Mouse (Mus musculus): ENCODE measurements around the gene Tmem88. TPM values are rescaled to one million over a fixed set of nuclear protein-coding genes. Genes with fewer than 3 reads are reported as not detected.

Gene Tmem88
- polyA plus RNA-seq, 1 experiment from 2014 or later: 39.1 TPM

DNA sequence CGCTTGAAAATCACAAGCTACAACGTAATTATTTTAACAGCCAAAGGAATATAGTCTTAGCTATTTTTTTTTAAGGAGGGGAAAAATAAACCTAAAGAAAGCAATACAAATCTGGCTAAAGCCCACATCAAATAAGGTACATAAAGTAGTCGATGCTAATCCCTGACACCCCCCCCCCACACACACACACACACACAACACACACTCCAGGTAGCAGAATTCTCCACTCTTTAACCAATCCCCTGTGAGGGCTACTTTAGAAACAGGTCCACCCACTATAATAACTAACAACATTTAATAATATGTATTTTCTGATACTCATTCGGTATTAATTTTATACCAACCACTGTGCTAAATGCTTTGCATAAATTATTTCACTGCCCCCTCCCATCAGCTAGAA, 18.5 kb upstream of the Tmem88 start:
- Histone ChIP-seq H3K27me3 (ENCODE audit: insufficient read depth, low read length) (peaks cover 7% of the 10 kb centered on the region), H3K36me3 (ENCODE audit: insufficient read depth) (peaks cover 16% of the 10 kb centered on the region), H3K27ac (ENCODE audit: low read depth) (peak overlapping the region; percentile 99), H3K9ac (peak overlapping the region; percentile 43), H3K4me2 (peak overlapping the region; percentile 97), H3K4me1 (ENCODE audit: insufficient read depth) (peaks cover 30% of the 10 kb centered on the region), H3K9me3 (ENCODE audit: low read depth, low read length) (no peaks in the 10 kb centered on the region), H3K4me3 (ENCODE audit: low read depth, low read length) (peak overlapping the region; percentile 71)
- DNase-seq (no peak), ATAC-seq (ENCODE audit: insufficient read depth) (no peak)
- WGBS: 0% methylated on average over 4 of the region's 4 CpGs
- TF ChIP-seq CTCF (IDR thresholded peaks at IDR 0.05; ENCODE audit: low read depth): no peak

DNA sequence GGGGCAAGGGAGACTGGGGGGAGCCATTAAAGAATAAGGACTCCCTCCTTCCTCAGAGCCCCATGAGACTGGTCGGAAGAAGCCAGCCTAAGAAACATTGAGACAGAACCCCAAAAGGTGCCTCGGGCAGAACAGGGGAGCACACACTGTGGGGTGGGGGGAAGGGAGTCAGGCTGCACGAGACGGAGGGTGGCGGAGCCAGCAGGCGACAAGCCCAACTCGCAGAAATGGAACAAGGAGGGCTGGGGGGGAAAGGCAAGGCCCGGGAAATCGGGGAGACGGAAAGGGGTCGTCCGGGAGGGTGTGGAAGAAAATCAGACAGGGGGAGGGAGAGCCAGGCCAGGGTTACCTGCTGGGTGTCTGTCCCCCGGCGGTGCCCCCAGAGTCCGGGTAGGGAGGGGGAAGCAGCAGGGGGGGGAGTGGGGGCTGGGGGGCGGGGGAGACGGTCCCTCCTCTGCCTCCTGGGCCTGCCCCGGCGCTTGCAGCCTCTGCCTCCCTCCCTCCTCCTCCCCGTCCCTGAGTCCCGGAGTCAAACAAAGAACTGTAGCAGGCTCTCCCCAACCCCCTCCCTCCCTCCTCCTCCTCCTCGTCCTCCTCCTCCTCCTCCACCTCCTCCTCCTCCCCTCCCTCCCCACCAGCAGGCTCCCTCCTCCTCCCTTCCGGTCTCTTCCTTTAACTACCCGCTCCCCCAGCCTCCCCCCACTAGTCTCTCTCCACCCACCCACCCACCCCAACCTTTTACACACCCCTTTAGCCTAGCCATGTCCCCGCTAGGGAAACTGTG, 17.8 kb upstream of the Tmem88 start:
- Histone ChIP-seq H3K27ac (ENCODE audit: low read depth) (peak overlapping the region; percentile 99), H3K4me2 (peak overlapping the region; percentile 97), H3K27me3 (ENCODE audit: insufficient read depth, low read length) (0 out of 2 replicates have a peak, but pooled peaks cover under 1% of the 10 kb centered on the region), H3K4me3 (ENCODE audit: low read depth, low read length) (peak overlapping the region; percentile 71), H3K4me1 (ENCODE audit: insufficient read depth) (peaks cover 30% of the 10 kb centered on the region), H3K9me3 (ENCODE audit: low read depth, low read length) (no peaks in the 10 kb centered on the region), H3K36me3 (ENCODE audit: insufficient read depth) (peaks cover 16% of the 10 kb centered on the region), H3K9ac (peak overlapping the region; percentile 93)
- no peak for ATAC-seq (ENCODE audit: insufficient read depth)
- DNase-seq: peak; percentile 72
- TF ChIP-seq CTCF (IDR thresholded peaks at IDR 0.05; ENCODE audit: low read depth): no peak
- under 1% methylated on average over 17 of the region's 25 CpGs for WGBS

DNA sequence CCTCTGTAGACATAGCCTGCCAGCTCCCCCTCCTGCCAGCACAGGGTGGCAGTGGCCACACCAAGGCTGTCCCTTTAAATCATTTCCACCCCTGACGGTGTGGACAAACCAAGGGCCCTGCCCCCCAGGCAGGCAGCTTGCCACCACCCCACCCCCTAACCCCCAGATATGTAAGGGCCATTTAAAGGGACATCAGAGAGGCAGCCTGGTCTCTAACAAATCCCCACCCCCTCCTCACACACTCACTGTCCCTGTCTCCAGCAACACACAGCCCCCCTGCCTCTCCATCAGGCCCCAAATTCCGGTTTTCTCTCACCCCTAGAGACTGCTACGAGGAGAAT, 17.3 kb upstream of the Tmem88 start:
- Histone ChIP-seq H3K27ac (ENCODE audit: low read depth) (peak overlapping the region; percentile 99), H3K9ac (peak overlapping the region; percentile 93), H3K9me3 (ENCODE audit: low read depth, low read length) (no peaks in the 10 kb centered on the region), H3K36me3 (ENCODE audit: insufficient read depth) (peaks cover 16% of the 10 kb centered on the region), H3K4me3 (ENCODE audit: low read depth, low read length) (peak overlapping the region; percentile 71), H3K4me1 (ENCODE audit: insufficient read depth) (peaks cover 30% of the 10 kb centered on the region), H3K27me3 (ENCODE audit: insufficient read depth, low read length) (no peaks in the 10 kb centered on the region), H3K4me2 (peak overlapping the region; percentile 97)
- ATAC-seq (ENCODE audit: insufficient read depth) (no peak), DNase-seq (peak; percentile 62)
- TF ChIP-seq CTCF (IDR thresholded peaks at IDR 0.05; ENCODE audit: low read depth): peak; percentile 33
- 2% methylated on average over 3 of the region's 3 CpGs for WGBS

DNA sequence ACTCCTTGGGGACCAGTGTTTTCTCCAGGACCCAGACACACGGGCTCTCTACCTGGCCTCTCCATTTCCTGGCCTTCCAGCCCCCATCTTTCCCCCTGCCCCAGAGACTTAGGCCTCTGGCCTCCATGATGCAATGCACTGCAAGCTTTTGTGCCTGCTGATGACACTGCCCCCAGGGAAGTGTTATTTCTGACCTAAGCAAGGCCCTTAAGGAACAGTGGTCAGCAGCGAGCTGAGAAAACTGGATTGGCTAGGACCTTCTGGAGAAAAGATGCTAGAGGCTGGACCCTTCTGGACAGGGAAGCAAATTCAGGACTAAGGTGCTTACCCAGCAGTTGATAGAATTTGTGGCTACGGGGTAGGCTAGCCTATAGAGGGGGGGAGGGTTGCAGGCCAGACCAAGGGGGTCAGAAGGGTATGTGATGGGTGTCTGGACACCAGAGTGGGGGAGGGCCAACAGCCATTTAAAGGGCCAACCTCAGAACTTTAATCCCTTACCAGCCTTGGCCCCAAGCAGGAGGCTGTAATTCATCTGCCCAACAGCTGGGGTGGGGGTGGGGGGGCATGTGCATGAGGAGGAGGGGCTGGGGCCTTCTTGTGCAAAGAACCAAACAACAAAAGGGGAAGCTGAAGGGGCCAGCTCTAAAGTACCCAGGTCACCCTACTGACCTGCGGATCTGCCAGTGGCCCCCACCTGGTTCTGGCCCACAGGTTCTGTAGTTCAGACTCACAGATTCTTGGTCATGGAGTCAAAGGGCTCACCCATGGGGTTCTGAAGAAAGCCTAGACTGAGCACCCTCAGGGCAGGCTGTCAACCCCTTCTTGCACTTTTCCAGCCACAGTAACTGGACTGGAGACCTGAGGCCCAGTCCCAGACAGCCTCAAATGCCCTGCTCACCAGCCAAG, 16.6 kb upstream of the Tmem88 start:
- no peaks in the 10 kb centered on the region for H3K9me3 ChIP-seq (ENCODE audit: low read depth, low read length)
- ATAC-seq (ENCODE audit: insufficient read depth) (no peak), DNase-seq (peak; percentile 1)
- peaks cover 16% of the 10 kb centered on the region for H3K36me3 ChIP-seq (ENCODE audit: insufficient read depth)
- peak overlapping the region; percentile 99 for H3K27ac ChIP-seq (ENCODE audit: low read depth)
- no peaks in the 10 kb centered on the region for H3K27me3 ChIP-seq (ENCODE audit: insufficient read depth, low read length)
- TF ChIP-seq CTCF (IDR thresholded peaks at IDR 0.05; ENCODE audit: low read depth): no peak
- H3K4me3 ChIP-seq (ENCODE audit: low read depth, low read length): peak overlapping the region; percentile 71
- WGBS: 20% methylated on average over 4 of the region's 4 CpGs
- H3K4me1 ChIP-seq (ENCODE audit: insufficient read depth): peaks cover 30% of the 10 kb centered on the region
- H3K9ac ChIP-seq: peak overlapping the region; percentile 93
- peak overlapping the region; percentile 97 for H3K4me2 ChIP-seq

DNA sequence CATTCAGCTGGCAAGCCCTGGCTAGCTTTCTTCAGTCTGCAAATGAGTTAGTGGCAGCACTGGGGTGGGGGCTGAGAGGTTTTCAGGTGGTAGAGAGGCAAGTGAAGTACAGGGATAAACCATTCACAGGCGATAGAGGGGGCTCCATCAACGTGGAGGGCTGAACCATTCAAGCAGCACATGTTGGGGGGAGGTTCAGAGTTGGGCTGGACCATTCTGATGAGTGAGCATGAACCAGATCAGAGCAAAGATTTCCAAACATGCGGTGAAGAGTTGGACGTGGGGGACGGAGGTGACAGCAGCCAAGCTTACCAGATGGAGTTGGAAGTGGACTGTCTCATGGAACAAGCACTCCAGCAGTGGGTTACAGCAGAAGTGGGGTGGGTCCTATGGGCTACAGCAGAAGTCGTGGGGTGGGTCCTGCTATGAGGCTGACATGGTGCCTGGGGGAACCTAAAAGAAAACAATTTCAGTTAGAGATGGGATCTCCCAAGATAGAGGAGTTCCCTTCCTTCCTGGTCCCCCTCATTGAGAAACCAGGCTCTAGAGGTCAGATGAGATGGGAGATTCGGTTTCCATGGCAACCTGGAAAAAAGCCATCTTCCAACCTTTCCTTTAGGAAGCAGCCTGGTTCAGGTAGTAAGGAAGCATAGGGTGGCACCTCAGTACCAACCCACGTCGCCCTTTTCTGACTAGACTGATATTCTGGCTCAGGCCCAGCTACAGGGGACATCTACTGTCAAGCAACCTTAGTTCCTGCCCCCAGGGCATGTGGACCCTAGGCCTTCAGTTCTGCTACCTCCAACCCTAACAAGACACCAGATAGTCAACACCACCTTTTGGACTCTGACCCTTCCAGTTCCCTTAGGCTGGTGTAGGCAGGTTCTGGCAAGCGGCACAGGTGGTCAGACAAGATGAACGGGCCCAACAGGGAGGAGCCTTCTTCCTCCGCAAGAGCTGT, 15.5 kb upstream of the Tmem88 start, which contains the start of gene Kdm6b:
Gene Kdm6b (minus strand): TSS at position 455 of the 961 bp plus-strand sequence.
- Histone ChIP-seq H3K4me1 (ENCODE audit: insufficient read depth) (peaks cover 27% of the 10 kb centered on the region), H3K4me3 (ENCODE audit: low read depth, low read length) (peak within 1 kb of the TSS; percentile 73), H3K4me2 (peak within 1 kb of the TSS; percentile 97), H3K9ac (peak within 1 kb of the TSS; percentile 93), H3K36me3 (ENCODE audit: insufficient read depth) (peaks cover 16% of the 10 kb centered on the region), H3K9me3 (ENCODE audit: low read depth, low read length) (no peaks in the 10 kb centered on the region), H3K27ac (ENCODE audit: low read depth) (peak within 1 kb of the TSS; percentile 52; the same call in 1 of the 2 replicates), H3K27me3 (ENCODE audit: insufficient read depth, low read length) (no peaks in the 10 kb centered on the region)
- ATAC-seq (ENCODE audit: insufficient read depth) (no peak), DNase-seq (peak; percentile 67)
- 0 out of 2 replicates have a peak, but pooled peaks have one; percentile 13 for TF ChIP-seq CTCF (IDR thresholded peaks at IDR 0.05; ENCODE audit: low read depth)
- 27% methylated on average over 12 of the region's 12 CpGs for WGBS

DNA sequence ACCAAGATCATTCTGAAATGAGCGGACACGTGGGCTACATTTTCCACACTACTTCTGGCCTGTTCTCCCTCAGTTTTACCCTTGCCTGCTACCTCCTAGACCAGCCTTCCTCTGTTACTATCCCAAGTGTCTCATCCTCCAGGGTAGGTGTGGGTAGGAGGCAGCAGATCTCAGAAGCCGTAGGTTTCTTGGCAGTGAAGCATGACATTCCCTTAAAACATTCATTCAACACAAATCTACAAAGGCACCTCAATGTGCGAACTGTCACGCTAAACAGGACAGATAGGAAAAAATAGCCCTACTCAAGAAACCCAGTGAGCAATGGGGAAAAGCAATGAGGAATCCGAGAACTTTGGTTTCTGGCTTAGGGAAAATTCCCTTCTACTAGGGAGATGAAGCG, 14.5 kb upstream of the Tmem88 start:
- peak overlapping the region; percentile 73; the same call in 1 of the 2 replicates for H3K4me3 ChIP-seq (ENCODE audit: low read depth, low read length)
- H3K27me3 ChIP-seq (ENCODE audit: insufficient read depth, low read length): no peaks in the 10 kb centered on the region
- H3K9me3 ChIP-seq (ENCODE audit: low read depth, low read length): no peaks in the 10 kb centered on the region
- peak overlapping the region; percentile 68; the same call in 1 of the 2 replicates for H3K9ac ChIP-seq
- 53% methylated on average over 7 of the region's 7 CpGs for WGBS
- H3K27ac ChIP-seq (ENCODE audit: low read depth): peak overlapping the region; percentile 52; the same call in 1 of the 2 replicates
- peak overlapping the region; percentile 97 for H3K4me2 ChIP-seq
- no peak for TF ChIP-seq CTCF (IDR thresholded peaks at IDR 0.05; ENCODE audit: low read depth)
- H3K36me3 ChIP-seq (ENCODE audit: insufficient read depth): peaks cover 24% of the 10 kb centered on the region
- DNase-seq: no peak
- peaks cover 31% of the 10 kb centered on the region for H3K4me1 ChIP-seq (ENCODE audit: insufficient read depth)
- no peak for ATAC-seq (ENCODE audit: insufficient read depth)
